Mouse (Mus musculus): ENCODE measurements at regions not wholly inside any gene's neighbourhood (a gene's known extent, or its start where the extent isn't known, plus 50 kb on each side); places are given as distances from the start of the nearest gene placed in this dataset.

DNA sequence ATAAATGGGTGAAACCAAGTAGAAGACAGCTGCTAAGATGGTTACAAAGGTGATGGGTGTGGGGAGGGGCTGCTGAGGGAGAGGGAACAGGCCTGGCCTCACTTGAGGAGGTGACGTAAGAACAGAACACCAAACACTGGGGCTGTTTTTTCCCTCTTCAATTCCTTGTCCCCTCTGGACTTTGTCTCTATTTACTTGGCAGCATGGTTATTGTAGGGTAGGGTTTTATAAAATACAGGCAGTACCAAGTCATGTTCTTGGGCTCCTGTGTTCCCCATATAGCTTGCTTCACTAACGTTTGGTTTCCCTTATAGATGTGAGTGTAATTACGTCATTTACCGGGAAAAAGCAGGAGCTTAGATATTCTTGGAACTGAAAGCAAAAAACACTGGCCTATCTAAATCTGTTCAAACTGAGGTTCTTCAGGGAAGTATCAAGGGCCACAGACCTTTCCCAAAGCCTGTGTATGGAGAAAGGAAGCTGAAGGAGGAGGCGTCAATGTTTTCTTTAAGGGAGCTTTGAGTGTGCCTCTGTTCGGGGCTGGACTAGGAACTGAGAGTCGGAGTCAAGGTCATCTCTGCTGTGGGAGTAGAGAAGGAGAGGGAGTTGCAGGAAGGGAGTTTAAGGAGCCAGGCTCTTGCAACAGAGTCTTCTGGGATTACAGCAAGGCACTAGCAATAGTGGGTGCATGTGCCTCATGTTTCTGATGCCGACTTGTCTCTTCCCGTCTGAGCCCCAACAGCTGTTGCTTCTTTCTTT is 85.1 kb upstream of the Atp1b1 start:
- Histone ChIP-seq H3K36me3 (ENCODE audit: control insufficient read depth, insufficient read depth) (no peaks in the 10 kb centered on the region), H3K27me3 (replicated peaks; ENCODE audit: control insufficient read depth, insufficient read depth, low read length) (no peaks in the 10 kb centered on the region), H3K9me3 (ENCODE audit: control insufficient read depth) (no peaks in the 10 kb centered on the region), H3K27ac (ENCODE audit: low read depth, low read length) (peak overlapping the region; percentile 82), H3K4me1 (replicated peaks; ENCODE audit: control insufficient read depth, insufficient read depth, low read length) (no peaks in the 10 kb centered on the region; the same call in 1 of the 2 replicates), H3K4me2 (replicated peaks; ENCODE audit: low read depth) (peak overlapping the region; percentile 1; the same call in 1 of the 2 replicates), H3K4me3 (ENCODE audit: low read depth, low read length) (no peak overlapping the region), H3K9ac (ENCODE audit: low read depth, low read length) (no peak overlapping the region)
- WGBS = 19% methylated on average over 9 of the region's 9 CpGs
- peak; percentile 95 for ATAC-seq
- TF ChIP-seq CTCF (IDR thresholded peaks at IDR 0.05; ENCODE audit: low read depth) = no peak

GRCm38 (mm10) chr1:164541711-164542110 is 83.6 kb upstream of the Atp1b1 start:
- no peak for ATAC-seq
- H3K27me3 ChIP-seq (replicated peaks; ENCODE audit: control insufficient read depth, insufficient read depth, low read length) = no peaks in the 10 kb centered on the region
- H3K36me3 ChIP-seq (ENCODE audit: control insufficient read depth, insufficient read depth) = no peaks in the 10 kb centered on the region
- no peak overlapping the region for H3K27ac ChIP-seq (ENCODE audit: low read depth, low read length)
- no peak for TF ChIP-seq CTCF (IDR thresholded peaks at IDR 0.05; ENCODE audit: low read depth)
- WGBS = 71% methylated on average over 1 of the region's 1 CpGs
- no peaks in the 10 kb centered on the region for H3K9me3 ChIP-seq (ENCODE audit: control insufficient read depth)
- H3K4me3 ChIP-seq (ENCODE audit: low read depth, low read length) = no peak overlapping the region
- H3K9ac ChIP-seq (ENCODE audit: low read depth, low read length) = no peak overlapping the region
- H3K4me2 ChIP-seq (replicated peaks; ENCODE audit: low read depth) = no peak overlapping the region
- peaks cover 3% of the 10 kb centered on the region; the same call in 1 of the 2 replicates for H3K4me1 ChIP-seq (replicated peaks; ENCODE audit: control insufficient read depth, insufficient read depth, low read length)

GRCm38 (mm10) chr1:164538304-164539043 is 80.3 kb upstream of the Atp1b1 start:
- peaks cover 3% of the 10 kb centered on the region; the same call in 1 of the 2 replicates for H3K4me1 ChIP-seq (replicated peaks; ENCODE audit: control insufficient read depth, insufficient read depth, low read length)
- WGBS = 63% methylated on average over 5 of the region's 5 CpGs
- ATAC-seq = no peak
- H3K27ac ChIP-seq (ENCODE audit: low read depth, low read length) = peak overlapping the region; percentile 9; the same call in 1 of the 2 replicates
- no peaks in the 10 kb centered on the region for H3K27me3 ChIP-seq (replicated peaks; ENCODE audit: control insufficient read depth, insufficient read depth, low read length)
- H3K9ac ChIP-seq (ENCODE audit: low read depth, low read length) = no peak overlapping the region
- no peak overlapping the region for H3K4me2 ChIP-seq (replicated peaks; ENCODE audit: low read depth)
- no peak for TF ChIP-seq CTCF (IDR thresholded peaks at IDR 0.05; ENCODE audit: low read depth)
- H3K9me3 ChIP-seq (ENCODE audit: control insufficient read depth) = no peaks in the 10 kb centered on the region
- H3K4me3 ChIP-seq (ENCODE audit: low read depth, low read length) = no peak overlapping the region
- H3K36me3 ChIP-seq (ENCODE audit: control insufficient read depth, insufficient read depth) = no peaks in the 10 kb centered on the region

DNA sequence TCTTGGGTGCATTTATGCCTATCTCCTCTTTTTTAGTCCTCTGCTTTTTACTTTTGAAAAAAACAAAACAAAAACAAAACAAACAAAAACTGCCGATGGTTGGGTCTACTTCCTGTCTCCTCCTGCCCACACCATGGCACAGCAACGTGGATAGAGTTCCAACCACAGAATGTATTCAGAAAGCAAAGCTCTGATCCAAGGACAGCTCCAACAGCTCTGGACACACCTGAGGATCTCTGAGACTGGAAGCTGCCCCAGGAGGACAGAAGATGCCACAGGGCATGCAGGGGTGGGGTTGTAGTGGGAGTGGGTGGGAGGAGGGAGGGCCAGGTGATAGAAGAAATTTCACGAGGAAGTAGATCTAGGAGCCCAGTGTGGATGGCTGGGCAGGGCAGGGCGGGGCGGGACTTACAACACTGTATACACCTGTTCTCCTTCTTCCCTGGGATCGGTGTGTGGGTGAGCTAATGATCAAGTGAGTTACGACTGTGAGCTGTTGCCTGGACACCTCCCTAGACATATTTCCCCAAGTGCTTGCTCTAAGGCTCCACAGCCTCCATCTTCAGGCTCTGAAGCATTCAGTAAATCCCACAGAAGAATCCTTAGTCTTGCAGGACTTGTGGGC is 79.3 kb upstream of the Atp1b1 start:
- peak; percentile 96 for ATAC-seq
- peak overlapping the region; percentile 9; the same call in 1 of the 2 replicates for H3K27ac ChIP-seq (ENCODE audit: low read depth, low read length)
- H3K4me3 ChIP-seq (ENCODE audit: low read depth, low read length) = no peak overlapping the region
- H3K9ac ChIP-seq (ENCODE audit: low read depth, low read length) = no peak overlapping the region
- no peaks in the 10 kb centered on the region for H3K9me3 ChIP-seq (ENCODE audit: control insufficient read depth)
- H3K4me1 ChIP-seq (replicated peaks; ENCODE audit: control insufficient read depth, insufficient read depth, low read length) = peaks cover 3% of the 10 kb centered on the region; the same call in 1 of the 2 replicates
- 52% methylated on average over 7 of the region's 7 CpGs for WGBS
- H3K36me3 ChIP-seq (ENCODE audit: control insufficient read depth, insufficient read depth) = no peaks in the 10 kb centered on the region
- H3K27me3 ChIP-seq (replicated peaks; ENCODE audit: control insufficient read depth, insufficient read depth, low read length) = no peaks in the 10 kb centered on the region
- no peak for TF ChIP-seq CTCF (IDR thresholded peaks at IDR 0.05; ENCODE audit: low read depth)
- peak overlapping the region; percentile 28; the same call in 1 of the 2 replicates for H3K4me2 ChIP-seq (replicated peaks; ENCODE audit: low read depth)

DNA sequence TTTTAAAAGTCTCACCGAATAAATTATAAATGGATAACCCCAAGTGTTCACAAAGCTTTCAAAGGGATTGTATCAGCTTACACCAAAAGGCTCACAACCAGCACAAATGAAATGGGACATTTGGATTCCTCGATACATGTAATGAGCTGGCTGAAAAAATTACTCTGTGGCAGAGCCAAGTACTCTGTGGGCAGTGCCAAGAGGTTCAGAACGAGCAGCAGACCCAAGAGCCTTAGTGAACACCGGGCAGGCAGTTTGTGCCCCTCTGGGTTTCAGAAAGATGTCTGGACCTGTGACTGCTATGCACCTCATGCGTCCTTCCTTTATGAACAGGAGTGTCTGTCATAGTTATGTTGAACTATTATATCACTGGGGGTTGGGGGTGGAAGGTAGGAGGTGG is 74.0 kb upstream of the Atp1b1 start:
- ATAC-seq = no peak
- Histone ChIP-seq H3K9ac (ENCODE audit: low read depth, low read length) (no peak overlapping the region), H3K4me1 (replicated peaks; ENCODE audit: control insufficient read depth, insufficient read depth, low read length) (no peaks in the 10 kb centered on the region), H3K27me3 (replicated peaks; ENCODE audit: control insufficient read depth, insufficient read depth, low read length) (no peaks in the 10 kb centered on the region), H3K9me3 (ENCODE audit: control insufficient read depth) (no peaks in the 10 kb centered on the region), H3K4me2 (replicated peaks; ENCODE audit: low read depth) (no peak overlapping the region), H3K4me3 (ENCODE audit: low read depth, low read length) (no peak overlapping the region), H3K27ac (ENCODE audit: low read depth, low read length) (no peak overlapping the region), H3K36me3 (ENCODE audit: control insufficient read depth, insufficient read depth) (no peaks in the 10 kb centered on the region)
- 94% methylated on average over 5 of the region's 5 CpGs for WGBS
- no peak for TF ChIP-seq CTCF (IDR thresholded peaks at IDR 0.05; ENCODE audit: low read depth)

DNA sequence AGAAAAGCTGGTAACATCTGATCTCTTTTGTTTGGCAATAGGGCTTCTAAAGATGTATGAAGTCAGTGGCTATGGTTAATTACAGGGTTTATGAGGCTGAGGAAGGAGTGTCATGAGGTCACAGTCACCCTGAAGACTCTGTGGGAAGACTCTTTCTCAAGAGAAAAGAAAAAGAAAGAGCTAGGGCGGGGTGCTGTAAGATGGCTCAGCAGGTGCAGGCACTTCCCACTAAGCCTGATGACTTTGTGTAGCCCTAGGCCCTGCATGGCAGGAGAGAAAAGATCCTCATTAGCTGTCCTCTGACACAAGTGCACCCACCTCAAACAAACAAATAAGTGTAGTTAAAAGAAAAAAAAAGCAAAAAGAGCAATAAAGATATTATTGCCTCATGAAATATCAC is 73.6 kb upstream of the Atp1b1 start:
- H3K4me3 ChIP-seq (ENCODE audit: low read depth, low read length) = no peak overlapping the region
- H3K27me3 ChIP-seq (replicated peaks; ENCODE audit: control insufficient read depth, insufficient read depth, low read length) = no peaks in the 10 kb centered on the region
- H3K4me2 ChIP-seq (replicated peaks; ENCODE audit: low read depth) = no peak overlapping the region
- H3K9ac ChIP-seq (ENCODE audit: low read depth, low read length) = no peak overlapping the region
- ATAC-seq = peak; percentile 57
- TF ChIP-seq CTCF (IDR thresholded peaks at IDR 0.05; ENCODE audit: low read depth) = no peak
- H3K9me3 ChIP-seq (ENCODE audit: control insufficient read depth) = no peaks in the 10 kb centered on the region
- H3K4me1 ChIP-seq (replicated peaks; ENCODE audit: control insufficient read depth, insufficient read depth, low read length) = no peaks in the 10 kb centered on the region
- H3K27ac ChIP-seq (ENCODE audit: low read depth, low read length) = no peak overlapping the region
- WGBS = 69% methylated on average over 1 of the region's 1 CpGs
- no peaks in the 10 kb centered on the region for H3K36me3 ChIP-seq (ENCODE audit: control insufficient read depth, insufficient read depth)
